Mouse (Mus musculus) layer of hippocampus, adult 2 months (tissue): ENCODE measurements around the gene Capn13. TPM values are rescaled to one million over a fixed set of nuclear protein-coding genes. Genes with fewer than 3 reads are reported as not detected.
"Not testable (repeated sequence)": the region's sequence is repeated elsewhere in the genome, so short reads cannot be mapped to it uniquely, and the experiment has no call there.

Source experiments
- DNase-seq, 2 experiments: peaks; one replicate each; pipeline ENCODE4 v3.0.0; 2022; ENCODE audit warnings: low spot score in 2 of 2
- H3K27ac ChIP-seq: fragments of 200-600 bp; 2 replicates; pipeline ENCODE4 v1.8.1; 2022
- H3K4me3 ChIP-seq: fragments of 200-600 bp; 2 replicates; pipeline ENCODE4 v1.8.1; 2022; ENCODE audit warnings: mild to moderate bottlenecking
- CTCF ChIP-seq: fragments of 200-600 bp; conservative IDR thresholded peaks from 2 replicates; pipeline ENCODE4 v1.8.1; 2022; ENCODE audit warnings: antibody characterized with exemption, mild to moderate bottlenecking, moderate library complexity
- total RNA-seq, 2 experiments: library from RNA; stranded (reverse); gene quantifications; 2 replicates each; pipeline ENCODE4 v1.2.3; 2021

The Capn13 gene
- total RNA-seq, 2 experiments from 2014 or later, result not detected

DNA sequence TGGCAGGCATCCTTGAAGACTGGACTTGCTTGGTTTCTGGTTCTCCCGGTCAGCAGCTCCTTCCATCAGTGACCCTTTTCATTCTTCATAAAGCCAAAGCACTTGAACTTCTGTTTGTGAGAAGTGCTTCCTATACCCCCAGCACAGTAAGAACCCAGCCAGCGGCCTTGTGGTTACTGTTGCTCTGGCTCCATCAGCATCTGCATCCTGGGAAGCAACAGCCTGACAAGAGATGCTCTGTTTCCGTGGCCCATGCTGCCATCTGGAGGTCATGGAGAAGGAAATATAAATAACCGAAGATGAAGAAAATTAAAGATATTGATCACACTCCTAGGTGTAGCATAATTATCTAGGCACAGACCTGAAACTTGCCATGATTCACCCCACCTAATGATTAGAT is 103.8 kb downstream of the Capn13 start:
- H3K4me3 ChIP-seq, result no peak overlapping the region
- no peak overlapping the region for H3K27ac ChIP-seq
- peak; percentile 69 to 72 for DNase-seq
- TF ChIP-seq CTCF, result peak; percentile 78

DNA sequence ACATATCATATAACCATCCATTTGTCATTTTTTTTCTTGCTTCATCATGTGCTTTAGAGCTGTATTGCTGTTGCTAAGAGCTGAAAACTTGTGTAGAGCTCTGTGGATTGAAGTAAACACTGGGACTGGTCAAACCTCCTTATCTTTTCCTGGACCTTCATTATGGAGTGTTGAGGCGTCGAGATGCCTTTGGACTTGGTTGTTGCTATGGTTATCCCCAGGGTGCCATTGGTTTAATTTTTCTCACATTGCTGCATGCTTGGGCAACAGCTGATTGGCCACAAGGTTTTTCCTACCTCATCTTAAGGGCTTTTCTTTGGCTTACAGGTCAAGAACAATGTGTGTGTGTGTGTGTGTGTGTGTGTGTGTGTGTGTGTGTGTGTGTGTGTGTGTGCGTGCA is 107.4 kb downstream of the Capn13 start:
- DNase-seq, result no peak
- TF ChIP-seq CTCF, result no peak
- H3K4me3 ChIP-seq, result no peak overlapping the region
- no peak overlapping the region for H3K27ac ChIP-seq

DNA sequence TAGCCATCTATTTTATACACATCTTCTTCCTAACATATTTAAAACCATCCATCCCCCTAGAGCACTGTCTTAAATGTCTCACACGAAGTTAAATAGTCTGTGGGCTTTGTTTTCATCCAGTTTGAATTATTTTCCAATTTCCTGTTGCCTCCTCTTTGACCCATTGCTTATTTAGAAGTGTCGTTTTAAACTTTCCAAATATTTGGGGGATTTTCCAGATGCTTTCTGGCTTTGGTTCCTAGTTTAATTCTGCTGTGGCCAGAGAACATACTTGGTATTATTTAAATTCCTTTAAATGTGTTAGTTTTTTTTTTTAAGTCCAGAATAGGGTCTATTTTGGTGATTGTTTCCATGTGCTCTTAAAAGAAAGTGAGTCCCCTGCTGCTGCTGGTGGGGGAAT is 116.4 kb downstream of the Capn13 start:
- DNase-seq, result no peak
- H3K27ac ChIP-seq, result no peak overlapping the region
- no peak overlapping the region for H3K4me3 ChIP-seq
- no peak for TF ChIP-seq CTCF

DNA sequence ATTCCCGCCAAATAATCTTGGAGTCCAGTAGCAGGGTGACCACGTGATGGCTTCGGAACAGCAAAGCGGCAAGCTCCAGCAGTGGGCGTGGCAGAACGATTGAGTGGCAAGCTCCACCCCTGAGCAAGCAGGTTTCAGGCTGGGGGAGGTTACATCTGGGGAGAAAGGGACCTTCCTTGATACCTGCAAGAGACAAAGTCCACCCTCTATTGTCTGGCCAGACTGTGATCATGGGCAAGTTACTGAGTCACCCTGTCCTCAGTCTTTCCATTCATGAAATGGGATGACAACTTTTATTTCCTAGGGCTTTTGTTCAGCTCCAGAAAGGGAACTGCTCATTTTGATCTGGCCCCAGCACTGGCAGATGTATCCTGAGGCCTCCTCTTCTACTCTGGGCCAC is 118.0 kb downstream of the Capn13 start:
- H3K27ac ChIP-seq, DNase-seq, H3K4me3 ChIP-seq: not testable (repeated sequence)

DNA sequence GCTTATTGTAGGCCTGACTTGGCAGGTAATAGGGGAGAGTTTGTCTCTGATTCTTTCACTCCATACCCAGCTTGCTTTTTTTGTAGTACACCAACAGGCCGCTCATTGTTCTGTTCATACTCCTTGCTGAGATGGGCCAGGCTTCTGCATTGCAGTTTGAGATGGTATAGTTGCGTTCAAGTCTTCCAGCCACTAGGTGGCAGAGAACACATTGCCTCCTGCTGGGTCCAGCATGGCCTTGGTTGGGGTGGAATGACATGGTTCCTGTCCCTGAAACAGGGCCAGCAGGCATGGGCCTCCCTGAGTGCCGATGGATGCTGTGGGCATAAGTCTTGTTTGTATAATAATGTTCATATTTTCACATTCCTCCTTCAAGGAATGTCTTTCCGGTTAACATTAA is 122.9 kb downstream of the Capn13 start:
- TF ChIP-seq CTCF, result peak; percentile 50
- DNase-seq, result no peak
- no peak overlapping the region for H3K27ac ChIP-seq
- H3K4me3 ChIP-seq, result no peak overlapping the region

DNA sequence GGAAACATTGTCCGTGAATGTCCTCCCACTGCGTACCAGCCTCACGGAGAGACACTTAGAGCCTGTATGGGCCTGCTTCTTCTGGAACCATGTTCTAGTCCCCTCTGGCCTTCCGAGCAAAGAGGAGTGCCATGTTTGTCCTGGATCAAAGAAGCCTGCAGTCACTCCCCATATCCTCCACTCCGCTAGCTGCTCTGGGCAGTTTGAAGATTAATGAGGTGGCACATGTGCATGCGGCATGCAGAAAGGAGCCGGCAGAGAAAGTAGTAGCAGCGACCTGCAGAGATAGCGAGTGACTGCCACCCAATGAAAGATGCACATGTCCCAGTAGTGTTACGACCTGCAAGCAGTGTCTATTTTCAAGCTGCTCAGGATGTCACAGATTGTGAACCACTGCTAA is 125.6 kb downstream of the Capn13 start:
- H3K27ac ChIP-seq, result no peak overlapping the region
- no peak for DNase-seq
- no peak overlapping the region for H3K4me3 ChIP-seq
- no peak for TF ChIP-seq CTCF

DNA sequence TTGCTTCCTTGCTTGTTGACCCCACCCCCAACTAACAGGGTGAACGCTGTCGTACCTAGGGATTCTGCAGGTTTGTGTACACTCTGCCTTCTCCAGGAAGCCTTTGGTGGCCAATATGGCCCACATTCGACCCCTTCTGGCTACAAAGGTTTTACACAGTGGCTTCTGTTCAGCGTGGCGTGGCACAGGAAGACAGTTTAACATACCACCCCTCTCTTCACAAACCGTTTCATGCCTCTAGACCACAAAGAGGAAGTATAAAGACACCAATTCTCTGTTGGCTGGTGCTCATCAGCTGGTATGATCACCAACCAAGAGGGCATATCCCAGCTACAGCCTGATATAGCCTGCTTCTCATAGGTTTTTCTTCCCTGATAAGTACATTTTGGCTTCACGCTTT is 126.9 kb downstream of the Capn13 start:
- no peak overlapping the region for H3K27ac ChIP-seq
- no peak overlapping the region for H3K4me3 ChIP-seq
- TF ChIP-seq CTCF, result no peak
- no peak for DNase-seq

DNA sequence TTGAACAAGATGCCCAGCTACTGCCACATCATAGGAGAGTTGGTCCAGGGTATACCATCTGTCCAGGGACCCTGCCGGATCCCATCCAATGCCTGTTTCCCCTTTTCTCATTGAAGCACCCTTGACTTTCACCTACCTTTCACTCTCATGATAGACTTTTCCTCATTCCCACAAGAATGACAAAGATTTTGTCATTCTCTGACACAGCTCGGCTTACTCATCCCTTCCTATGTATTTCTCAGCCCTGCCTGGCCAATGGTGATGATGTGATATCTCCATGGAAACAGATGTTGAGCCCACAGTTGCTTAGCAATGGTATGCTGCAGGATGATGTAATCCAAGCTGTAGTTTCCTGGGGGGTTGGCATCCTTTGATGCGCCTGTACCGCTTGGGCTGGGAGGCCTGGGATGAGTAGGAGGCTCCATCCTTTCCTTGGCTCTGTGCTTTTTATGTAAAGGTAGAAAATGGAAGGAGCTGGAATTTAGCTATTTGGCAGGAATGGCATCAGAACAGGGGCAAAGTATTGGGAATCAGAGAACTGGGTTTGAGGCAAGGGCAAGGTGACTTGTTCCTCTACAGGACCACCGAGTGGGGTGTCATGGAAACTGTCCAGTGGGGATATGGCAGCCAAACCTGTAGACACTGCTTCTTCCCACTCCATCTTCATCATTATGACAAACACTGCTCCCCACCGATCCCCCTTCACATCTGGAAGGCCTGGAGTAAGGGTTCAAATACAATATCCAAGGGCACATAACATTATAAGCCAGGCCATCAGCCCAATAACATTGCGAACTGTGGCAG is 128.7 kb downstream of the Capn13 start:
- Histone ChIP-seq H3K27ac (peak overlapping the region; percentile 95), H3K4me3 (peak overlapping the region; percentile 33; the same call in 1 of the 2 replicates)
- no peak for TF ChIP-seq CTCF
- DNase-seq, result peak; percentile 66 to 91

DNA sequence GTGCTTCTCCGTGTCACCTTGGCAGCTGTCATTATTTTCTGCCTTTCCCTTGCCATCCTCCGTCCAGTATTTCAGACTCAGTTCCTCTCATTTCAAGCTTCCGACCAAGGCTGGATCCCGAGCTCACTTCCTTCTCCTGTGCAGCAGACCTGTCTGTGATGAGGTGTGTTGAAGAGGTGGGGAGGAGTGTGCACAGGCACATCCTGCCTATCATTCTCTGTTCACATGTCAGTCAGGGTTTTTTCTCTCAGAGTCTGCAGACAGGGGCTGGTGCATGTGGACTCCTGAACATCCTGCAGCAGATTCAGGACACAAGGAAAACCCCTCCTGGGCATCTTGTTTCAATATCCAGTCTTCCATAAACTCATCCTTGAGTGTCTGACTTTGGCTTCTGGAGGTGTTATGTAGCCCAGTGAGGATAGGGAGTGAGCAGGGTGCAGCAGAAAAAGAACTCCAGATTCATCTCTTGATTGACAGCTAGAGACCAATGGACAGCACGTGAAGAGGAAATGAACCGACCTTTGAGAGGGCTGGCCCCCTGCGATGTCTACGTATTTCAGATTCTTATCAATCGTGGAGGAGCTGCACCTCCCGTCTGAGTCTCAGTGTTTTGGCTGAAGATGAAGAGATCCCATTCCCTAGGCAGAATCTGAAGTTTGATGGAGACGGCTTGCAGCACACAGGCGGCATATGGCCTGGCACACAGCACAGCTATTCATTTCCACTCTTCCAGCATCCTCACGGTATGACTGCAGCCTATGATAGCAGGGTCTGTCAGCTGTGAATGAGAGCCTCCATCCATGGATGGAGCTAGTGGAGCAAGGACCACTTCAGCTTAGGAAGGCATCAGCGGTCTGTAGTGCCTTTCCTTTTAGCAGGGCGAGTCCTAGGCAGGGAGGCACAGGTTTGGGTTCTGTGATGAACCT is 129.5 kb downstream of the Capn13 start:
- no peak for TF ChIP-seq CTCF
- peak overlapping the region; percentile 95 for H3K27ac ChIP-seq
- DNase-seq, result peak; percentile 26 to 32

DNA sequence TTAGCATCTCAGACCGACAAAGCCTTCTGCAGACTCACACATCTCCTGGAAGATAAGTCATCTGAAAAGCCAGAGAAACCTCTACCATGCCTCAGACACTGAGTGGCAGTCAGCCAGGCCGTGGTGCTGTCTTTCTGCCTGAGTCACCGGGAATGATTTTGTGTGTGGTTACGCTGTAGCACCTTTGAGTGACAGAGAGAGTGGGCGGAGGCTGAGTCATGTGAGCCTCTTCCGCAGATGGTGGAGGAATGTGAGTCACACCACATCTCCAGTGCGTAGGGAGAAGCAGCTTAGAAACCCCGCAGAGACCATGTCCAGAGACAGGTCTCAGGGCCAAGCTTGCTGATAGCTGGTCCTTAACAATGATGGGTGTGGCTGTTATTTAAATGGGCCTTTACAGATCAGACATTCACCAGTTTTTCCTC is 137.6 kb downstream of the Capn13 start:
- peak overlapping the region; percentile 62 for H3K27ac ChIP-seq
- DNase-seq, result peak; percentile 77 to 80
- no peak for TF ChIP-seq CTCF
- H3K4me3 ChIP-seq, result no peak overlapping the region

More for the DNA sequence above, 129.5 kb downstream of the Capn13 start:
- H3K4me3 ChIP-seq, result peak overlapping the region; percentile 33; the same call in 1 of the 2 replicates

DNA sequence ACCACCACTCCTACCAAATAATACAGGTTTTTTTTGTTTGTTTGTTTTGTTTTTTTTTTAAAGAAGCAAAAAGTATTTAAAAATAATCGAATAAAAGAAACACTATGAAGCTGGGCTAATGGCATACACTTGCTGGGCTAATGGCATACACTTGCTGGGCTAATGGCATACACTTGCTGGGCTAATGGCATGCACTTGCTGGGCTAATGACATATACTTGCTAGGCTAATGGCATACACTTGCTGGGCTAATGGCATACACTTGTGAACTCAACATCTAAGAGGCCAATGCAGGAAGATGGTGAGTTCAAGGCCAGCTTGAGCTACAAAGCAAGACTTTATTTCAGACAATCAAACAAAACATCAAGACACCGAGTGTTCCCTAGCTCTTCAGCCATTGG is 138.1 kb downstream of the Capn13 start:
- H3K4me3 ChIP-seq, result no peak overlapping the region
- DNase-seq, result no peak
- H3K27ac ChIP-seq, result peak overlapping the region; percentile 56
- TF ChIP-seq CTCF, result no peak

DNA sequence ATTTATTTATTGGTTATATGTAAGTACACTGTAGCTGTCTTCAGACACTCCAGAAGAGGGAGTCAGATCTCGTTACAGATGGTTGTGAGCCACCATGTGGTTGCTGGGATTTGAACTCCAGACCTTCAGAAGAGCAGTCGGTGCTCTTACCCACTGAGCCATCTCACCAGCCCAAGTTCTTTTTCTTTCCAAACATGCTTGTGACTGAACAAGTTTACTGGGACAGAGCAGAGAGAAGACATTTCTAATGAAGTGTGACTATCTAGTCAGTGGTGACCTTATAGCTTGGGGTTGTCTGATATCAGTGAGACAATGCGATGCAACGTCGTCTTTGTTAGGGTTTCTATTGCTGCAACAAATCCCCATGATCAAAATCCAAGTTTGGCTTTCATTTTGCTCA is 141.4 kb downstream of the Capn13 start:
- not testable (repeated sequence) for H3K4me3 ChIP-seq, DNase-seq, H3K27ac ChIP-seq

DNA sequence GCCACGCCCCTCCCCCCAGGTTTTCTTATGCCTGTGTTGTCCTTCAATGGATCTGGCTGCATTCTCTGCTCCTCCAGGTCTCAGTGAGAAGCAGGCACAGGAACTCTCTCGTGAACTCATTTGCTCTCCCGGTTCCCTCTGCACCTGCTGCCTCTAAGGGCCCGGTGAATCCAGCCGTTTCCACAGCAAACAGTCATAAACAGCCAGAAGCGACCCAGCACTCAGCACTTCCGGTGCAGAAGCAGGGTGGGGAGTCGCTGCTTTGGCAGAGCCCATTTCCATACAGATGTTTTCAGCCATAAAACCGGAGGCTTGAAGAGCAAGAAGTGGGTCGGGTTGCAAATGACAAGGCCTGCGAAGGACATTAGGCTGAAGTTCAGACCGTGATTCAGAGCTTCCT is 142.0 kb downstream of the Capn13 start:
- Histone ChIP-seq H3K4me3 (no peak overlapping the region), H3K27ac (no peak overlapping the region)
- DNase-seq, result no peak
- TF ChIP-seq CTCF, result no peak
